Mouse (Mus musculus): ENCODE data around the gene Gm11099. TPM values are rescaled to one million over a fixed set of nuclear protein-coding genes. Genes with fewer than 3 reads are reported as not detected.
A peak's percentile ranks its signal among the peaks of the same experiment; 100 is the strongest.

Gm11099 gene
- not detected in 2 replicates for polyA plus RNA-seq (2014; fragmentation: Nextera tagmentation; extraction: Ambion mirVana)

DNA sequence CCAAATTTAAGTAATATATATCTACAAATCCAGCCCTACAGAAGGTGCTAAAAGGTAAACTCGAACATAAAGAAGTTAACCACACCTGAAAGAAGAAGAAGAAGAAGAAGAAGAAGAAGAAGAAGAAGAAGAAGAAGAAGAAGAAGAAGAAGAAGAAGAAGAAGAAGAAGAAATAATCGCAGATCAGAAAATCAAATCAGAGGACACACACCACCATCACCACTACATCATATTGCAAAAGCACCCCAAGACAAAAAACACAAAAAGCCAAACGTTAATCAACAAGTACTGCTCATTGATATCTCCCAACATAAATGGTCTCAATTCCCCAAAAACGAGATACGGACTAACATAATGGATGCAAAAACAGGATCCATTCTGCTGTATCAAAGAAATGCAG, at the start of gene Gm11099:
Gene Gm11099, plus strand, starts transcription at position 301 of the 400 bp plus-strand sequence.
- no peaks in the 10 kb centered on the region for H3K9me3 ChIP-seq (ENCODE audit: control insufficient read depth, low read length)
- no peak for ATAC-seq (ENCODE audit: low FRiP score, low TSS enrichment)
- H3K4me3 ChIP-seq (ENCODE audit: low read length), result no peak within 1 kb of the TSS
- no peaks in the 10 kb centered on the region for H3K36me3 ChIP-seq (ENCODE audit: control insufficient read depth, insufficient read depth, low read length)
- H3K27ac ChIP-seq (ENCODE audit: low read depth, low read length), result no peak within 1 kb of the TSS
- 93% methylated on average over 5 of the region's 5 CpGs for WGBS
- H3K9ac ChIP-seq (ENCODE audit: low read depth, low read length), result no peak within 1 kb of the TSS
- H3K4me1 ChIP-seq (ENCODE audit: control insufficient read depth, insufficient read depth, low read length), result no peaks in the 10 kb centered on the region
- no peaks in the 10 kb centered on the region for H3K27me3 ChIP-seq (ENCODE audit: control insufficient read depth, insufficient read depth, low read length)
- no peak within 1 kb of the TSS for H3K4me2 ChIP-seq (replicated peaks; ENCODE audit: low read depth, low read length)

DNA sequence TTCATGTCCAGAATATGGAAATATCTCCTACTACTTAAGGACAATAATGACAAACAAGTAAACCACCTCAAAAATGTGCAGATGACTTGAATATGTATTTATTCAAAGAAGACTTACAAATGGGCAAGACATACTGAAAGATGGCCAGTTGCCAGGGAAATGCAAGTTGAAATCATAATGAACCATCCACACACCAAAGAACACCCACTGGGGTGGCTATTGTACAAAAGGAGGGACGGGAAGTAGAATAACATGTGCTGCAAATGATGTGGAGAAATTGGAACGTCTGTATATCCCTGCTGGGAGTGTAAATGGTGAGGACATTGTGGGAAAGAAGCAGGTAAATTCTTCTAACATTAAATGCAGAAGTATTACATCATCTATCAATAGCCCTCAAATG, 46.3 kb upstream of the Gm11099 start:
- Histone ChIP-seq H3K4me2 (replicated peaks; ENCODE audit: low read depth, low read length) (no peak overlapping the region), H3K36me3 (ENCODE audit: control insufficient read depth, insufficient read depth, low read length) (no peaks in the 10 kb centered on the region), H3K4me1 (ENCODE audit: control insufficient read depth, insufficient read depth, low read length) (no peaks in the 10 kb centered on the region), H3K4me3 (ENCODE audit: low read length) (no peak overlapping the region), H3K27me3 (ENCODE audit: control insufficient read depth, insufficient read depth, low read length) (no peaks in the 10 kb centered on the region), H3K9me3 (ENCODE audit: control insufficient read depth, low read length) (no peaks in the 10 kb centered on the region), H3K27ac (ENCODE audit: low read depth, low read length) (no peak overlapping the region), H3K9ac (ENCODE audit: low read depth, low read length) (no peak overlapping the region)
- ATAC-seq (ENCODE audit: low FRiP score, low TSS enrichment), result no peak
- WGBS, result 80% methylated on average over 2 of the region's 2 CpGs

DNA sequence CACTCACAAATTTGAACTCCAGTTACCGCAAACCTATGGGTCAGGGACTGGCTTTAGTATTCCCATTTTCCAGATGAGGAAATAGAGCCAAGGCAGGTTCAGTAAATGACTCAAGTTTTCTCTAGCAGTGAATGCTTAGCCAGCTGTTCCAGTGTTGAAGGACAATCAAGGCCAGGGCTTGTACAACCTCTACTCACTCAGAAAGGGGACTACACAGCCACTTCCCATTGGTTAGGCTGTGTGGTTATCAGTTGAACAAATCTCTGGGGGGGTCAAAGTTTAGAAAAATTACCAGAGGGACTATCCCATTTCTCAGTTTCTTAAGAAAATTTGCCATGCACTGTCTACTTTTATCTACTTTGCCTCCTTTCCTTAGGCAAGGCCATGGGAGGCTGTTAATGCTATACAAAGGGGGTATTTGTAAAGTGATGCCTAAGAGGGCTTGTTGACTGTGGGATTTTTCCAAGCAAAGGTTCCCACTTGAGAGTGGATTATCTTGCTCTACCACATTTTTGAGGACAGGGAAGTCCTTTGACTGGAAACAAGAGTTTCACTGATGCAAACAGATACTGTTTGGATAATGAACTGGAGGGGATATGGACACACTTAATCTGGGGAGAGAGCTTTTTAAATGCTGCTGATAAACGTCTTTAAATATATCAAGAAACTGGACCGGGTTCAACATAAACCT, 30.2 kb upstream of the Gm11099 start:
- H3K4me1 ChIP-seq (ENCODE audit: control insufficient read depth, insufficient read depth, low read length), result no peaks in the 10 kb centered on the region
- H3K27ac ChIP-seq (ENCODE audit: low read depth, low read length), result no peak overlapping the region; the same call in 1 of the 2 replicates
- no peak overlapping the region for H3K4me2 ChIP-seq (replicated peaks; ENCODE audit: low read depth, low read length)
- WGBS, result 69% methylated on average over 3 of the region's 3 CpGs
- no peaks in the 10 kb centered on the region for H3K9me3 ChIP-seq (ENCODE audit: control insufficient read depth, low read length)
- no peak for ATAC-seq (ENCODE audit: low FRiP score, low TSS enrichment)
- H3K27me3 ChIP-seq (ENCODE audit: control insufficient read depth, insufficient read depth, low read length), result no peaks in the 10 kb centered on the region
- H3K4me3 ChIP-seq (ENCODE audit: low read length), result no peak overlapping the region
- no peak overlapping the region for H3K9ac ChIP-seq (ENCODE audit: low read depth, low read length)
- H3K36me3 ChIP-seq (ENCODE audit: control insufficient read depth, insufficient read depth, low read length), result no peaks in the 10 kb centered on the region

DNA sequence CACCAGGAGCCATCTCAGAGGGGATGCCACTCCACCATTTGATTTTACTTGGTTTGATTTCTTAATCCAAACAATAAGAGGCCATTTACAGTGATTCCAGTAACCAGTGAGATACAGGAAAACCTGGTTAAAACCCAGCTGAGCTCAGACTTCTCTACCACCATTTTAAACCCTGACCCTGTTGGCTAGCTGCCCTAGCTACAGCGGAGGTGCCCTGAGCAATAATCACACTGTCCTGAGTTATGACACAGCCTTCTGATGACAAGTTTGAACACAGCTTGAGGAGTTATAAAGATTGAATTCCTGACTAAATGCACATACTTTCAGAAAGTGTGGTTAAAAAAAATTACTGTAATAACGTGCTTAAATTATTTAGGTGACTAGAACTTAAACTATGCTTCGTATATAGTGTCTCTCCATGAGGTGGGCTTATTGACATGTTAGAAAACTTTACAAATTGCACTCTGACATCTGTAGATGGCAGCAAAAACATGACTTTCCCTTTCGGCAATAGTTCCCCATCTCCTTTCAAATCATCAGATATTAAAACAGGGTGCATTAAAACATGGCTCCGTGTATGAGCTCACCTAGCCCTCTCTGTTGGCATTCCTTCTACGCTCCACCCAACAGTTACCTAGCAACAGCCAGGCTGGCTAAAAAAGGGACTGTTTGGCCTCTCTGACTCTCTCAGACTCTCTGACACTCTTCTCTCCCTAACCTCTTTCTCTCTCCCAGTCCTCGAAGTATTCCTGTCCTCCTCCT, 29.1 kb upstream of the Gm11099 start:
- H3K4me3 ChIP-seq (ENCODE audit: low read length), result no peak overlapping the region
- no peak overlapping the region for H3K27ac ChIP-seq (ENCODE audit: low read depth, low read length)
- peak; percentile 81; the same call in 1 of the 2 replicates for ATAC-seq (ENCODE audit: low FRiP score, low TSS enrichment)
- H3K36me3 ChIP-seq (ENCODE audit: control insufficient read depth, insufficient read depth, low read length), result no peaks in the 10 kb centered on the region
- no peak overlapping the region for H3K9ac ChIP-seq (ENCODE audit: low read depth, low read length)
- WGBS, result 63% methylated on average over 7 of the region's 7 CpGs
- H3K4me2 ChIP-seq (replicated peaks; ENCODE audit: low read depth, low read length), result no peak overlapping the region
- H3K9me3 ChIP-seq (ENCODE audit: control insufficient read depth, low read length), result no peaks in the 10 kb centered on the region
- 0 out of 2 replicates have a peak, but pooled peaks cover 3% of the 10 kb centered on the region for H3K4me1 ChIP-seq (ENCODE audit: control insufficient read depth, insufficient read depth, low read length)
- H3K27me3 ChIP-seq (ENCODE audit: control insufficient read depth, insufficient read depth, low read length), result no peaks in the 10 kb centered on the region

DNA sequence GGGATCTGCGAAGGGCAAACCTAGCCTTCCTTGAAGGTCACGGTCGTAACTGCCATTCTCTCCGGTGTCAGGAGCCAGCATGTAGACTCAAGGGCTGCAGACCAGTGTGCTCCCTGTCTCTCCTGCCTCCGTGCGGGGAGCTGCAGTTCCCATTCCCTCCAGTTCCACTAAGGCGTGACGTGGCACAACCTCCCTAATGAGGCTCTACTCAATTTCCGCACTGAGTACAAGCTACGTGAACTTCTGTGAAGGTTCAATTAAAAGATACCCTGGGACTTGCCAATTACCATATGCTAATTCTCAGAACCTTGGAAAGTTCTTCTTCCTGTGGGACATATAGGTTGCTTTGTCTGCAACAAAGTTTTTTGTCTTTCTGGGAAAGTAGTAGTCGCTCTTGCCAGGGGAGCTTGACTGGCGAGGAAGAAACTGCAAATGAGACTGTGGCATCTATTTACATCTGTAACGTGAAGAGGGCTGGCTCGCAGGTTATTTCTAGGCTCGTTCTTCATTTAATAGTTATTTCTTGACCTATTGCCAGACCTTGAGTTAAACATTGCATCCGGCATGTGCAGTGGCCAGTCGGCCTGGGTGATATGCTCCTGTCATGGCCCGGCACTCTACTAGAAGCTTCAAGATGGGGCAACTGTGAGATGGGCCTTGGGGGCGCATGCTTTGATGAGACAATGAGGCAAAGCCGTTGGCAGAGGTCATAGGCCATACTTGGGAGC, 26.8 kb upstream of the Gm11099 start:
- H3K4me1 ChIP-seq (ENCODE audit: control insufficient read depth, insufficient read depth, low read length), result 0 out of 2 replicates have a peak, but pooled peaks cover 3% of the 10 kb centered on the region
- no peak overlapping the region for H3K27ac ChIP-seq (ENCODE audit: low read depth, low read length)
- no peaks in the 10 kb centered on the region for H3K9me3 ChIP-seq (ENCODE audit: control insufficient read depth, low read length)
- H3K36me3 ChIP-seq (ENCODE audit: control insufficient read depth, insufficient read depth, low read length), result no peaks in the 10 kb centered on the region
- 91% methylated on average over 20 of the region's 20 CpGs for WGBS
- no peak overlapping the region for H3K4me3 ChIP-seq (ENCODE audit: low read length)
- H3K27me3 ChIP-seq (ENCODE audit: control insufficient read depth, insufficient read depth, low read length), result no peaks in the 10 kb centered on the region
- ATAC-seq (ENCODE audit: low FRiP score, low TSS enrichment), result no peak
- H3K9ac ChIP-seq (ENCODE audit: low read depth, low read length), result no peak overlapping the region
- H3K4me2 ChIP-seq (replicated peaks; ENCODE audit: low read depth, low read length), result no peak overlapping the region

DNA sequence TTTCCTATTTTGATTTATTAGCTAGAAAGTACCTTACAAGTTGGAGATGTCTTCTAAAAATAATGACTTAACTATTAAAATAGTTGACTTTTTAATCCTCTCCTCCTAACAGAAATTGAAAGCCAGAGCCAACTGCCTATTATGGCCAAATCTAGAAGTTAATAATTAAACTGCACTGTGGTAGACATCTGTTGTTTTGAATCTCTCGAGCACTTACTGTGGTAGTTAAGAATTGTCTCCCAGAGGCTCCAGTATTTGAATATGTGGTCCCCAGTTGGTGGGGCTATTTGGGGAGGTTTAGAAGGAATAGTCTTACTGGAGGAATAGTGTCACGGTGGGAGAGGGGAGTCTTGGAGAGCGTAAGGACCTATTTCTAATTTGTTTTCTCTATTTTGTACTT, 18.2 kb upstream of the Gm11099 start:
- Histone ChIP-seq H3K27ac (ENCODE audit: low read depth, low read length) (no peak overlapping the region), H3K27me3 (ENCODE audit: control insufficient read depth, insufficient read depth, low read length) (no peaks in the 10 kb centered on the region), H3K4me3 (ENCODE audit: low read length) (no peak overlapping the region), H3K9ac (ENCODE audit: low read depth, low read length) (no peak overlapping the region), H3K36me3 (ENCODE audit: control insufficient read depth, insufficient read depth, low read length) (no peaks in the 10 kb centered on the region), H3K4me1 (ENCODE audit: control insufficient read depth, insufficient read depth, low read length) (no peaks in the 10 kb centered on the region), H3K4me2 (replicated peaks; ENCODE audit: low read depth, low read length) (no peak overlapping the region), H3K9me3 (ENCODE audit: control insufficient read depth, low read length) (no peaks in the 10 kb centered on the region)
- no peak for ATAC-seq (ENCODE audit: low FRiP score, low TSS enrichment)
- WGBS, result 75% methylated on average over 3 of the region's 3 CpGs

DNA sequence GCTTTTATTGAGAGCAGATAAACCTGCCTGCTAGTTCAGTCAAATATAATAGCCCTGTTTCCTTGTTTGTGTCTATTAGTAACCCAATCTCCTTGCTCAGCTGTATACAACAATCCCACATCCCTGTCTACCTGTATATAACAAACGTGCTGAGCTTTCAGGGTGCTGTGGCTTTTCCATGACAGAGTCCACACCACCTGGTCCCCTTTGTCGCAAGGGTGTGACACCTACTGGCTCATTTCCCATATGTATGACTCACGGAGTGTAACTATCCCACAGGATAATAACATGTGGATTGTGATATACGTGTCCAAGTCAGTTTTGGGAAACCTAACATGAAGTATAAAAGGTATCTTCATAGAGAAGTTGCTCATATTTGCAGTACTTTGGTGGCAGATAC, 16.8 kb upstream of the Gm11099 start:
- ATAC-seq (ENCODE audit: low FRiP score, low TSS enrichment), result no peak
- Histone ChIP-seq H3K27me3 (ENCODE audit: control insufficient read depth, insufficient read depth, low read length) (no peaks in the 10 kb centered on the region), H3K4me3 (ENCODE audit: low read length) (no peak overlapping the region), H3K36me3 (ENCODE audit: control insufficient read depth, insufficient read depth, low read length) (no peaks in the 10 kb centered on the region), H3K4me2 (replicated peaks; ENCODE audit: low read depth, low read length) (no peak overlapping the region), H3K4me1 (ENCODE audit: control insufficient read depth, insufficient read depth, low read length) (no peaks in the 10 kb centered on the region), H3K9ac (ENCODE audit: low read depth, low read length) (no peak overlapping the region), H3K27ac (ENCODE audit: low read depth, low read length) (no peak overlapping the region), H3K9me3 (ENCODE audit: control insufficient read depth, low read length) (no peaks in the 10 kb centered on the region)
- 83% methylated on average over 4 of the region's 4 CpGs for whole genome bisulfite sequencing

DNA sequence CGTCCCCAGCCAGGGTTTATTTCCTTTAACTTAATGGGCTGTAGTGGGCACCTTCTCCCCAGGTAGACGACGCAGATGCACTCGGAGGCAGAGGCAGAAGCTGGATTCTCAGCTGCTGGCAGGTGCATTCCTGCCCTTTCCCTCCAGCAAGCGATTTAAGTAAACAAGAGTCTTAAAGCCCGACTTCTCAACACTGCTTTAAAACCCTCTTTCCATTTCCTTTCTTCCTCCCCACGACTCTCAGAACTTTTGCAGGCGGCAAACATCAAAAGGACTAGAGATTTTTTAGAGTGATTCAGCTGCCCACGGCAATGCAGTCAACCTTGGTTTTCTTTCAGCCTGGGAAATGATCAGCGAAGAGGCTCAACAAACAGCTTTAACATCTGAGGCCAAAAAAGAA, 14.7 kb upstream of the Gm11099 start:
- Histone ChIP-seq H3K9me3 (ENCODE audit: control insufficient read depth, low read length) (no peaks in the 10 kb centered on the region), H3K9ac (ENCODE audit: low read depth, low read length) (no peak overlapping the region), H3K36me3 (ENCODE audit: control insufficient read depth, insufficient read depth, low read length) (no peaks in the 10 kb centered on the region), H3K27ac (ENCODE audit: low read depth, low read length) (no peak overlapping the region), H3K4me3 (ENCODE audit: low read length) (no peak overlapping the region), H3K27me3 (ENCODE audit: control insufficient read depth, insufficient read depth, low read length) (no peaks in the 10 kb centered on the region), H3K4me1 (ENCODE audit: control insufficient read depth, insufficient read depth, low read length) (no peaks in the 10 kb centered on the region), H3K4me2 (replicated peaks; ENCODE audit: low read depth, low read length) (no peak overlapping the region)
- no peak for ATAC-seq (ENCODE audit: low FRiP score, low TSS enrichment)
- 18% methylated on average over 10 of the region's 10 CpGs for WGBS

DNA sequence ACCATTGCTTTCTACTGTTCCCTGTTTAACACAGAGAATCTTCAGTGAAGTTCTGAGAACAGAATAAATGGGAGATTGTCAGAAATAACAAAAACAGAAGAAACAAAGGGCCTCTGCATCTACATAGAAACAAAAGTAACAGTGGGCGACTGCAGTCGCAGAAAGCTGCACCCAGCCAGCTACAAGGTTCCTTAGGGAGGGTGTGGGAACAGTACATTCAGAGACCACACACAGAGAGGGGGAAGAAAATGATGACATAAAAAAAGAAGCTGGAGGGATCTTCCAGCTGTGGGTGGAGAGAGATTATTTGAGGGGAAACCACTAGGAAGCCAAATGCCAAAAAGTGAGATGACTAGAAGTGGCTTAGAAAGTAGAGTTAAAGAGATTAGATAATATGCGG, 20.6 kb downstream of the Gm11099 start:
- Histone ChIP-seq H3K4me1 (ENCODE audit: control insufficient read depth, insufficient read depth, low read length) (no peaks in the 10 kb centered on the region), H3K27ac (ENCODE audit: low read depth, low read length) (no peak overlapping the region), H3K27me3 (ENCODE audit: control insufficient read depth, insufficient read depth, low read length) (no peaks in the 10 kb centered on the region), H3K9ac (ENCODE audit: low read depth, low read length) (no peak overlapping the region), H3K4me2 (replicated peaks; ENCODE audit: low read depth, low read length) (no peak overlapping the region), H3K4me3 (ENCODE audit: low read length) (no peak overlapping the region), H3K9me3 (ENCODE audit: control insufficient read depth, low read length) (no peaks in the 10 kb centered on the region), H3K36me3 (ENCODE audit: control insufficient read depth, insufficient read depth, low read length) (no peaks in the 10 kb centered on the region)
- WGBS, result 55% methylated on average over 3 of the region's 3 CpGs
- ATAC-seq (ENCODE audit: low FRiP score, low TSS enrichment), result no peak

Data from kidney, embryonic 14.5 days (tissue).